Mouse (Mus musculus) erythroblast, embryonic 14.5 days (primary cell): ENCODE measurements around the gene Crabp2.

Source experiments
- GATA1 ChIP-seq: IDR thresholded peaks from 2 replicates; pipeline ENCODE4 v1.6.1; 2012; ENCODE audit warnings: low read length, inconsistent platforms, mixed read lengths
- TAL1 ChIP-seq: IDR thresholded peaks from 3 replicates; pipeline ENCODE4 v1.6.1; 2012; ENCODE audit warnings: low read length, inconsistent platforms, mixed read lengths

- TF ChIP-seq GATA1 (no peak), TAL1 (no peak)
Measured at GRCm38 (mm10) chr3:87949955-87950515, 1.6 kb downstream of the Crabp2 start.
